Mouse (Mus musculus) olfactory bulb, adult 2 months (tissue): ENCODE data around the gene Spata2.

Experiments
- CTCF ChIP-seq: fragments of 200-500 bp; IDR thresholded peaks from 2 replicates; pipeline ENCODE4 v1.5.1; 2012; ENCODE audit warnings: low read depth, mild to moderate bottlenecking, low read length, moderate library complexity; ENCODE audit not compliant: insufficient read depth
- POLR2A ChIP-seq: fragments of 200-500 bp; IDR thresholded peaks from 2 replicates; pipeline ENCODE4 v1.6.1; 2012; ENCODE audit warnings: mild to moderate bottlenecking, low read depth, low read length, moderate library complexity; ENCODE audit not compliant: insufficient read depth

DNA sequence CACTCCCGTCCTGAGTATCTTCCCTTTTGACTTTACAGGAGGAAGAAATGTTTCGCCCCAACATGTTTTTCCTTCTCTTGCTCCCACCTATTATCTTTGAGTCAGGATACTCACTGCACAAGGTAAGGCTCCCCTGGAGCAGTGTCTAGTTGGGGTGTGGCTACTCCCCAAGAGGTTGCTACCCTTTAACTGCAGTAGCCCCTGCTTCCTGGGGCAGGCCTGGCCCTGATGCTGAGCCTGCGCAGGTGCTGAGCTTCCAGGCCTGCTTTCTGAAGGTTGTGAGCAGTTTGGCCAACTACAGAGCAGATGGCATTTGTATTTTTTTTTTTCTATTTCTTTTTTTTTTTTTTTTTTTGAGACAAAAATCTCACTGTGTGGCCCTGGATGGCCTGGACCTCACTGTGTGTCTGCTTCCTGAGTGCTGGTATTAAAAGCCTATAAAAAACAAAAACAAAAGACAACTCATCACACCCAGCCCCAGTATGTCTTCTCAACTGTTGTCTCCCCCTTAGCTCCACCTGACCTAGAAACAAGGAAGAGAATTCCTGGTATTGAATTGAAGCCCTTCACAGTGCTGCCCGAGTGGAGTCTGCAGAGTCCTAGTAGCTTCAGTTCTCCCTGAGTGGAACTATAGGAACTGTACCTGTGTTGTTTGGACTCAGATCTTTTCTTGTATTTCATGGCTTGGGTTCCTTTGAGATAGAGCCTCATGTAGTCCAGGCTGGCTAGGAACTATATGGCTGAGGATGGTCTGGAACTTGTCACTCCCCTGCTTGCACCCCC lies 49.1 kb downstream of the Spata2 start:
- TF ChIP-seq CTCF (no peak), POLR2A (no peak)
